Mouse (Mus musculus): Measurements from ENCODE around the gene Gipc3.

The Gipc3 gene

GRCm38 (mm10) chr10:81300352-81300907, 42.6 kb downstream of the Gipc3 start:
- in situ Hi-C loops (cut with MboI): no loop called here

- in situ Hi-C loops (cut with MboI): loop anchor here (10.0 kb wide), 1 partner anchor 45 kb away; the partner anchor contains the start of gene Gipc3
These were observed 43.3 kb downstream of the Gipc3 start for GRCm38 (mm10) chr10:81299585-81300351.

- in situ Hi-C loops (cut with MboI): loop anchor here (10.0 kb wide), 1 partner anchor 46 kb away; the partner anchor contains the start of gene Gipc3
These were observed 44.5 kb downstream of the Gipc3 start for GRCm38 (mm10) chr10:81298369-81299100.

GRCm38 (mm10) chr10:81297845-81298244, 45.2 kb downstream of the Gipc3 start:
- in situ Hi-C loops (cut with MboI): loop anchor here (10.0 kb wide), 1 partner anchor 47 kb away; the partner anchor contains the start of gene Gipc3

GRCm38 (mm10) chr10:81297246-81297645, 45.8 kb downstream of the Gipc3 start:
- in situ Hi-C loops (cut with MboI): loop anchor here (10.0 kb wide), 1 partner anchor 48 kb away; the partner anchor contains the start of gene Gipc3

- in situ Hi-C loops (cut with MboI): loop anchor here (10.0 kb wide), 1 partner anchor 50 kb away; the partner anchor contains the start of gene Gipc3
These were observed 47.9 kb downstream of the Gipc3 start for GRCm38 (mm10) chr10:81295185-81295584.

GRCm38 (mm10) chr10:81294442-81294841, 48.6 kb downstream of the Gipc3 start:
- in situ Hi-C loops (cut with MboI): loop anchor here (10.0 kb wide), 1 partner anchor 50 kb away; the partner anchor contains the start of gene Gipc3

- in situ Hi-C loops (cut with MboI): loop anchor here (10.0 kb wide), 1 partner anchor 51 kb away; the partner anchor contains the start of gene Gipc3
These were observed 49.6 kb downstream of the Gipc3 start for GRCm38 (mm10) chr10:81293334-81294030.

GRCm38 (mm10) chr10:81292554-81293333, 50.3 kb downstream of the Gipc3 start, which contains the start of gene Pip5k1c:
TSS of gene Pip5k1c (plus strand) at chr10:81292963.
- in situ Hi-C loops (cut with MboI): loop anchor here (10.0 kb wide), 1 partner anchor 52 kb away; the partner anchor contains the start of gene Gipc3

GRCm38 (mm10) chr10:81291511-81292104, 51.5 kb downstream of the Gipc3 start, which contains the start of gene Tjp3:
TSS of gene Tjp3 (minus strand) at chr10:81291581.
- in situ Hi-C loops (cut with MboI): loop anchor here (10.0 kb wide), 1 partner anchor 53 kb away; the partner anchor contains the start of gene Gipc3

GRCm38 (mm10) chr10:81290698-81291460, 52.2 kb downstream of the Gipc3 start:
- in situ Hi-C loops (cut with MboI): loop anchor here (10.0 kb wide), 1 partner anchor 54 kb away; the partner anchor contains the start of gene Gipc3

GRCm38 (mm10) chr10:81289811-81290210, 53.3 kb downstream of the Gipc3 start:
- in situ Hi-C loops (cut with MboI): loop anchor here (10.0 kb wide), 1 partner anchor 55 kb away; the partner anchor contains the start of gene Gipc3

GRCm38 (mm10) chr10:81289278-81289677, 53.8 kb downstream of the Gipc3 start:
- in situ Hi-C loops (cut with MboI): no loop called here

- in situ Hi-C loops (cut with MboI): no loop called here
These were observed 54.5 kb downstream of the Gipc3 start for GRCm38 (mm10) chr10:81288601-81289000.

- in situ Hi-C loops (cut with MboI): no loop called here
These were observed 55.4 kb downstream of the Gipc3 start for GRCm38 (mm10) chr10:81287513-81288157.

- in situ Hi-C loops (cut with MboI): no loop called here
These were observed 56.5 kb downstream of the Gipc3 start for GRCm38 (mm10) chr10:81286586-81286985.

- in situ Hi-C loops (cut with MboI): no loop called here
These were observed 57.2 kb downstream of the Gipc3 start for GRCm38 (mm10) chr10:81285694-81286450.

All from mature B cell (primary cell).